Mouse (Mus musculus) CD4-positive, CD25-positive, alpha-beta regulatory T cell, adult 4 months (primary cell): ENCODE results near the gene Il21r. TPM values are rescaled to one million over a fixed set of nuclear protein-coding genes. Genes with fewer than 3 reads are reported as not detected.

Experiments
- ATAC-seq: one replicate; pipeline ENCODE4 v1.8.0; 2017
- polyA plus RNA-seq, 2 experiments: library from polyadenylated mRNA; unstranded; fragments of 100-300 nt; shearing (Covaris generic); gene quantifications; one replicate each; pipeline ENCODE4 v1.2.1; 2017

Gene Il21r
- polyA plus RNA-seq, 2 experiments from 2014 or later: 99.5 to 157 TPM

DNA sequence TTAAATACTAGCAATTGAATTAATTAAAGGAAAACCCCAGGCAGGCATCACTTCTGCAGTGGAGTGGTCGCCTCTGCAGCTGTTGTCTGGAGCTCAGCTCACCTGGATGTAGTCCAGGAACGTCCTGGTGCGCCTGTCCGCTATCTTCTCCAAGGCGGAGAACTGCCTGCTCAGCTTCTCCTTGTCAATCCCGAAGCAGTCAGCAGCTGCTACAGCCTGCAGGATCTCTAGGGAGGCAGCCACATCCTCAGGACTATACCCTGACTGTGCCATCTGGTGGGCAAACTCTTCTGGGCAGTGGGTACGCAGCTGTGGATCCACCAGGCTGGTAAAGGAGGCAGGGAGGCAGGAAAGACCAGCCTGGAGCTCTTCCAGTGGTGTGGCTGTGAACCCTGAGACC is 42.2 kb downstream of the Il21r start:
- no peak for ATAC-seq

DNA sequence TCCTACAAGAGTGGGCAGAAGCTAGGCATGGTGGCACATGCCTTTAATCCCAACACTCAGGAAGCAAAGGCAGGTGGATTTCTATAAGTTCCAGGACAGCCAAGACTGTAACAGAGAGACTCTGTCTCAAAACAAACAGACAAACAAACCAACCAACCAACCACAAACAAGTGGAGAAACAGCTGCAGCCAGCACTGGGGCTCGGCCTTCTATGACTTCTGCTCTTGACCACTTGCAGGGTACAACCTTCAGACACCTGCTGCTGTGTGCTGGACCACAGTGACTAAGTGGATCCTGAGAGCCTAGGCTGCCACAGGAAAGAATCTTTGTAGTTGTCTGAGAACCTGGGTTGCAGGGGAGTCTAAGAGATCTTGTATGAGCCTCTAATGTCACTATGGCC is 45.8 kb downstream of the Il21r start:
- no peak for ATAC-seq

DNA sequence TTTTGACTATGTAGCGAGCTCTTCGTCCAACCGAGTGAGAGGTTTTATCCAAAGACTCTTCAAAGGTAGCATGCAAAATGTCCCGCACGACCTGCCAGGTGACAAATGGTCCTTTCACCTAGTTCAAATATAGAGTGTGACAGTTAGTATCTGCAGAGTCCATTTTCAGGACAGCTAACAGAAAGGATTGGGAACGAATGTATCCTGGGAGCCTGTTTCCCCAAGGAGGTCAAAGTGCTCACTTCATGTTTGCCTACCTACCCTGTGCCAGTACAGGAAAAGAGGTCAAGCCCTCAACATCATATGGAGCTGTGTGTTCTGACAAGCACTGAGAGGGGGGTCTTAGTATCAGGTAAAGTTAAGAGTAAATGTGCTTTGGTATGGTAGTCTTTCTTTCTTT is 54.3 kb downstream of the Il21r start:
- ATAC-seq: no peak

DNA sequence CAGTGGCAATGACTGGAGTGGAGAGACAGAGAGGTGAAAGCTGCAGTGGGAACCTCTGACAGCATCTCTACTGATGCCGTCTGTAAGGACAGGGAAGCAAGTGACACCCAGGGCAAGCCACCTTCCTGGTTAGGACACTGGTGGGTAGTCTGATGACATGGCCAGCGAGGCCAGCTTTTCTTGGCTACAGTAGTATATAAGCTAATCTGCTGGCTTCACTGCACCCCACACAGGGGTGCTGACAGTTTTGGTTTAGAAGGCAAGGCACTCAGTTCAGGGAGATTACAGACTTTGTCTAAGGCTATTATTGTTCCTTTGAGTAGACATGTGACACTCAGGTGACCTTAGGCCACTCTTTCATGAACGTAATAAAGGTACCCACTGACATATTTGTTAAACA is 60.4 kb downstream of the Il21r start:
- ATAC-seq: no peak

DNA sequence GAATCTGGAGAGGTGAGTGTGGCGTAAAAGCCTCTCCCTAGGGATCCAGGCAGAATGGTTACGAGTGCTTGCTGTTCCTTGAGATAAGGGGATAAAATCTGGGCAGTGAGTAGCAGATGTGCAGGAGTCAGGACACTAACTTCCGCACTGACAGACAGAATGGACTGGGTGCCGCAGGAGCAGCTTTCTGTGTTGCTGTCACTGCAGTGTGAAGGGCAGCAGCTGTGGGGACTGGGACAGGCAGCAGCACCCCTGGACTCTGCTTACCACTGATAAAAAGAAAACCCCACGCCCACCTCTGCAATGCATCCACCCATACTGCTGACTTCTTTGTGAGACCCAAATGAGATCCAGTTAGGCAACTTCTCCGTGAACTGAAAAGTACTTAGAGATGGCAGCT is 67.6 kb downstream of the Il21r start:
- ATAC-seq: no peak

DNA sequence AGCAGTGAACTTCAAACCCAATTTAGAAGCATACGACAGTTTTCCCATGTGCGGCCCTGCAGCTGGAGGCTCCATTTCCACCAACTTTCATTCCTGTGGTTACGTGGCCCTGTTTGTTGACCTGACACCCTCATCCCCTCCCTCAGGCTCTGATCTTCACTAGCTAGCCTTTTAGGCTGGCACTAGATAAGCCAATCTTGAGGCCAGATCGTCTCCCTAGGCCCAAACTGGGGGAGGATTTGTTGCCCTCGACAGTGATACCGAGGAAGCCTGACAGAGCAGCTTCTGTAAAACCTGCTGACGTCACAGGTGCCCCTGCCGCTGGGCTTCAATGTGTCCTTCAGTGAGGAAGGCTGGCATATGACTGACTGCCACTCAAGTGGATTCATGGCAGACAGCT is 68.2 kb downstream of the Il21r start:
- ATAC-seq: no peak

DNA sequence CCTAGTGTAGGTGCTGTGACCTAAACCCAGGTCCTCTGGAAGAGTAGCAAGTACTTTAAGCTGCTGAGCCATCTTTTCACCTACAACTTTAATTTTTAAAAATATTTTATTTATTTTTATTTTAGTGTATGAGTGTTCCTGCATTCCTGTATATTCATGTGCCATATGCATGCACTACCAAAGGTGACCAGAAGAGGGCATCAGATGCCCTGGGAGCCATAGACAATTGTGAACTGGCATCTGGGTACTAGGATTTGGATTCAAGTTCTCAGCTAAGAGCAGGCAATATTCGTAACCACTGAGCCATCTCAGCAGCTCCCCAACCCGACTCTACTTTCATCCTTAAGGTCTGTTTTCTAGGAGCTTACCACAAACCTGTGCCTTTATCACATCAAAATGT is 71.7 kb downstream of the Il21r start:
- no peak for ATAC-seq

DNA sequence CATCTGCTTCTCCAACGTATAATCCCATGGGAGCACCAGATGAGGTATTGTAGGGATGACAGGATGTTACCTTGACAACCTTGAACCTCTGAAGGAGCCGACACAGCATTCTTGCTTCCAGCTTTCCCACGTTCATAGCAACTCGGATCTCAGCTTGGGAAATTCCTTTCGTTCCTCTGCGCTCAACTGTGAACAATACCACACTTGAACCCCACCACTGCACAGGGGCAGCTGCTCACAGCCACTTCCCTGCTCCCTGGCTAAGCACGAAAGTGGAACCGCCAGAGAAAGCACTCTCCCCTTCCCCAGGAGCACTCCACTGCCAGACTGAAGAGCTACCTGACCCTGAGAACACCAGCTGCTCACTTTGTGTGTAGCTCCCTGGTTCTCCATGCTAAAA is 75.5 kb downstream of the Il21r start:
- no peak for ATAC-seq

DNA sequence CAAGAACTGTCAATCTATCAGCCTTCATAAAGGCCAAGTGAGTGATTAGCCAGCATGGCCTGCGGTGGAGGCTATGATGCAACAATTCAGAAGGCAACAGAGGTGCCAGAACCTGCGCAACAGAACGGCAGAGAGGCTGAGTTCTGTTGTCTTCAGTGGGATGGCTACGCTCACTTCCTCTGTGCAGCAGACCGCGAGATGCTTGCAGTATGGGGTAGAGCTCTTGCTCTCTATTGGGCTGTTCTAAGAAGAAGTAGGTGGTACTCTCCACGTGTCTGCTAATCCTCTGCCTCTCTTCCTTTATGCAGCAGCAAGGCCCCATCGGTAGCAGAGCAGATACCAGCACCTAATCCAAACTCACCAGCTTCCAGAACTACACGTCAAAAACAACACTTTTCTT is 76.7 kb downstream of the Il21r start:
- ATAC-seq: no peak

Other genes with a start within 250 kb of the Il21r start
- gene Kdm8, start 158.8 kb upstream of the Il21r start, polyA plus RNA-seq: 10 to 100 TPM in 1 of 2 experiments, 1 to 10 TPM in 1; 4.5 to 10.9 TPM
- gene Nsmce1, start 111.8 kb upstream of the Il21r start, polyA plus RNA-seq: 100 to 1,000 TPM; 116 to 118 TPM
- 100 to 1,000 TPM; 102 to 165 TPM for gene Il4ra, start 51.3 kb upstream of the Il21r start, polyA plus RNA-seq
- gene Gtf3c1, start 104.4 kb downstream of the Il21r start, polyA plus RNA-seq: 10 to 100 TPM; 16.1 to 29.4 TPM
- 1 to 10 TPM; 4.0 to 4.1 TPM for gene D430042O09Rik, start 104.5 kb downstream of the Il21r start, polyA plus RNA-seq